In the genomic region with DNA sequence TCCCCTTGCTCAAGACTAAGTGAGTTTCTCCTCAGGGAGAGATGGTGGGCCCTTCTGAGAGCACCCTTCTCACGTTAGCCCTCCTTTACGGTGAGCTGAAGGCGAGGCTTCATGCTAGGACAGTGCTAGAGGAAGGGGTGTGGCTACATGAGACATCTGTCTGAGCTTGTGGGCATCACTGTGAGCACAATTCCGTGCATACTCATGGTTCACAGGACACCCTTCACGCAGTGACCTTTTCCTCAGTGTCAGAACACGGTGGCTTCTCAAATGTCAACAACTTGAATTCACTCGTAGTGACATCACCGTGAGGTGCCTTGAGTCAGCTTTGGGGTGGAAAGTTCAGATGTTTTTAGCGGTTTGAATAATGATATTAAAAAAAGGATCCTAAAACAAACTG, we compare ENCODE assay signal across 18 mouse cellular contexts. TPM values are rescaled to one million over a fixed set of nuclear protein-coding genes. Genes with fewer than 3 reads are reported as not detected.
DNase-seq lines count a peak whose midpoint lies in the region; TF ChIP-seq lines count a peak whose summit lies in the region.
"Had no signal": no experiment of that assay in that cellular context is flagged by ENCODE, and none has a peak within 500 bp of the region (broad histone marks: within the 10 kb centered on the region; RNA-seq: fewer than 3 reads in every experiment).

No protein-coding gene starts in this region.

- H3K27ac ChIP-seq in spleen, adult 2 months (ENCODE audit: insufficient read depth, low read length), result peak overlapping the region; percentile 2; the same call in 1 of the 2 replicates
- H3K27ac ChIP-seq in embryonic facial prominence, embryonic 10.5 days (replicated peaks), result peak overlapping the region; percentile 8; the same call in 1 of the 2 replicates
- H3K27ac ChIP-seq: heart, embryonic 13.5 days; hindbrain, embryonic 10.5 days; midbrain, embryonic 13.5 days; neural tube, embryonic 13.5 days had no signal

- no peak overlapping the region for H3K4me3 ChIP-seq in spleen, adult 2 months (ENCODE audit: extremely low read depth, insufficient read depth, insufficient read length)
- H3K4me3 ChIP-seq in embryonic facial prominence, embryonic 10.5 days, result no peak overlapping the region
- H3K4me3 ChIP-seq: heart, embryonic 13.5 days; hindbrain, embryonic 10.5 days; midbrain, embryonic 13.5 days; neural tube, embryonic 13.5 days had no signal

- H3K36me3 ChIP-seq in spleen, adult 2 months (ENCODE audit: control insufficient read depth, insufficient read depth, low read length), result no peaks in the 10 kb centered on the region
- no peaks in the 10 kb centered on the region for H3K36me3 ChIP-seq in embryonic facial prominence, embryonic 10.5 days (replicated peaks)
- H3K36me3 ChIP-seq in splenic B cell, adult 2 months (ENCODE audit: control insufficient read depth, insufficient read depth, low read length, poor library complexity, severe bottlenecking), result no peaks in the 10 kb centered on the region
- H3K36me3 ChIP-seq: heart, embryonic 13.5 days; hindbrain, embryonic 10.5 days; midbrain, embryonic 13.5 days; neural tube, embryonic 13.5 days had no signal

- H3K4me1 ChIP-seq in spleen, adult 2 months (ENCODE audit: control insufficient read depth, insufficient read depth, insufficient read length), result peaks cover 11% of the 10 kb centered on the region; the same call in 1 of the 2 replicates
- H3K4me1 ChIP-seq in embryonic facial prominence, embryonic 10.5 days, result peaks cover 28% of the 10 kb centered on the region
- H3K4me1 ChIP-seq: midbrain, embryonic 13.5 days; neural tube, embryonic 13.5 days had no signal

- TF ChIP-seq CTCF in spleen, adult 2 months (IDR thresholded peaks at IDR 0.05; ENCODE audit: extremely low read depth, insufficient read depth, insufficient read length, insufficient replicate concordance), result no peak

- no peaks in the 10 kb centered on the region for H3K27me3 ChIP-seq in spleen, adult 2 months (ENCODE audit: control insufficient read depth, insufficient read depth, low read length)
- peaks cover 6% of the 10 kb centered on the region; the same call in 1 of the 2 replicates for H3K27me3 ChIP-seq in embryonic facial prominence, embryonic 10.5 days (replicated peaks; ENCODE audit: low read depth, poor library complexity, severe bottlenecking)
- H3K27me3 ChIP-seq in splenic B cell, adult 2 months (ENCODE audit: control insufficient read depth, insufficient read depth, low read length, poor library complexity, severe bottlenecking), result no peaks in the 10 kb centered on the region
- H3K27me3 ChIP-seq: heart, embryonic 13.5 days; midbrain, embryonic 13.5 days; neural tube, embryonic 13.5 days had no signal

- no peak for TF ChIP-seq POLR2A in spleen, adult 2 months (IDR thresholded peaks at IDR 0.05; ENCODE audit: low read depth, low read length)

- peak; percentile 36 to 54 for DNase-seq in adrenal gland, postnatal 36 days
- no peak for DNase-seq in adrenal gland, adult 8-10 months
- peak; percentile 16 to 52 for DNase-seq in spleen, adult 2 months (ENCODE audit: low read depth in 1 of 2, low spot score in 2 of 2)
- no peak for DNase-seq in spleen, postnatal 4 days (ENCODE audit: low spot score in 2 of 2)
- DNase-seq in embryonic facial prominence, embryonic 10.5 days (ENCODE audit: low spot score), result no peak
- peak; percentile 74 for DNase-seq in splenic B cell, adult 2 months (ENCODE audit: low read depth, low spot score)
- no peak for DNase-seq in left cerebral cortex, adult 11 months (ENCODE audit: low spot score)
- no peak for DNase-seq in kidney, postnatal 4 days
- DNase-seq: cerebellum, postnatal 36 days; gastrocnemius, postnatal 25 days; kidney, adult 8-10 months; liver; lung, postnatal 14 days; thymus, adult 18-20 months had no signal

- WGBS in spleen, adult 2 months, result 35% methylated on average over 9 of the region's 9 CpGs
- 69% methylated on average over 9 of the region's 9 CpGs for WGBS in embryonic facial prominence, embryonic 10.5 days

- no peaks in the 10 kb centered on the region for H3K9me3 ChIP-seq in embryonic facial prominence, embryonic 10.5 days
- H3K9me3 ChIP-seq: heart, embryonic 13.5 days; hindbrain, embryonic 10.5 days; midbrain, embryonic 13.5 days; neural tube, embryonic 13.5 days had no signal

RNA-seq across cellular contexts. Expression of gene Id2, which starts 58.5 kb away (rescaled TPM):
- 100 to 1,000 TPM; 247 to 491 TPM for total RNA-seq in adrenal gland, postnatal 36 days (2021)
- total RNA-seq in adrenal gland, adult 8-10 months (2022), result 100 to 1,000 TPM; 302 to 463 (median 440) TPM
- polyA plus RNA-seq in spleen, adult 2 months (2012; rRNA removed), result 106 and 113 TPM in 2 replicates
- 400 and 403 TPM in 2 replicates for polyA plus RNA-seq in embryonic facial prominence, embryonic 10.5 days (2016; fragmentation: Nextera tagmentation; extraction: Ambion mirVana)

Comparison
In these comparisons a context has a peak if more than half of its experiments do, and no peak if none do; other contexts are left out.
1. DNase-seq: peak in adrenal gland, postnatal 36 days (2 of 2), spleen, adult 2 months (2 of 2) and splenic B cell, adult 2 months (single experiment); none in adrenal gland, adult 8-10 months (single experiment), spleen, postnatal 4 days (0 of 2), embryonic facial prominence, embryonic 10.5 days (single experiment), left cerebral cortex, adult 11 months (single experiment) and kidney, postnatal 4 days (0 of 2).